Mouse (Mus musculus): ENCODE data around the gene Sp1. TPM values are rescaled to one million over a fixed set of nuclear protein-coding genes. Genes with fewer than 3 reads are reported as not detected.

Gene Sp1
- polyA plus RNA-seq, 1 experiment from 2014 or later, result 10.8 TPM

DNA sequence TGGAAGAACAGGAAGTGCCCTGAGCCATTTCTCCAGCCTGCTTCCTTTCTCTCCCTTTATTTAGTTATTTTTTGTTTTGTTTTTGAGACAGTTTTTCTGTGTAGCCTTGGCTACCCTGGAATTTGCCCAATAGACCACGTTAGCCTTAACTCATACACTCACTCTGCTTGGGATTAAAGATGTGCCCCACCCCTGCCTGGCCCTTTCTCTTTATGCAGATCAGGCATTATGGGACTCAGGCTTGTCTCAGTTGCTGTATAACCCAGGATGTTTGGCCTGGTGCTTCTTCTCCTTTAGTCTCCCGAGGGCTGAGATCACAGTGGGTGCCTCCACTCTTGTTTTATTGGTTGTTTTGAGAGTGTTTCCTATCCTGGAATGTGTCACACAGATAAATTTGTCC, 13.4 kb upstream of the Sp1 start:
- no peaks in the 10 kb centered on the region for H3K9me3 ChIP-seq (ENCODE audit: control insufficient read depth, low read length)
- 33% methylated on average over 2 of the region's 2 CpGs for WGBS
- H3K27me3 ChIP-seq (ENCODE audit: control insufficient read depth, insufficient read depth, low read depth, low read length), result no peaks in the 10 kb centered on the region
- ATAC-seq (ENCODE audit: low read depth), result no peak
- H3K4me1 ChIP-seq (replicated peaks; ENCODE audit: control insufficient read depth, insufficient read depth, low read length), result peaks cover 13% of the 10 kb centered on the region
- H3K36me3 ChIP-seq (ENCODE audit: control insufficient read depth, insufficient read depth, low read length), result no peaks in the 10 kb centered on the region
- no peak overlapping the region for H3K9ac ChIP-seq (ENCODE audit: low read length)
- no peak overlapping the region for H3K4me3 ChIP-seq (ENCODE audit: low read length)
- no peak overlapping the region for H3K4me2 ChIP-seq (ENCODE audit: low read depth, low read length)
- H3K27ac ChIP-seq (ENCODE audit: low read length), result no peak overlapping the region

DNA sequence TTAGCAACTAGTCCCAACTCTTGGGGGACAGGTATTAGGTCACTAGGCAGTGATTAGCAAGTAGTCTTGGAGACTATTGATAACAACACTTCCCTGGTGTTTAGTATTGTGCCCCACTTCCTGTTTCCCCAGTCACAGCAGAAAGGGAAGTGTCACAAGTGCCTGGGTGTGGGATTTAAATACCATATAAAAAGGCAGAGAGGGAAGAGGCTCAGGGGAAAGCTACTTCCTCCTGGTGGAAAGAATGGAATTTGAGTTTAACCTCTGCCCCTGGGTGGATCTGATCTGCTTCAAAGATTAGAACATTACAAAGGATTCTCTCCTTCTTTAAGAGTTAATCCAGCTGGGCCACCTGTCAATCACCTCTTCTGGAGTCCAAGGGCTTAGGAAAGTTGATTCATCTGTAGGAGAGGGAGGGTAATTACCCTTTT, 12.3 kb upstream of the Sp1 start:
- Histone ChIP-seq H3K4me2 (ENCODE audit: low read depth, low read length) (no peak overlapping the region), H3K9ac (ENCODE audit: low read length) (no peak overlapping the region), H3K27ac (ENCODE audit: low read length) (peak overlapping the region; percentile 77), H3K4me3 (ENCODE audit: low read length) (no peak overlapping the region), H3K27me3 (ENCODE audit: control insufficient read depth, insufficient read depth, low read depth, low read length) (no peaks in the 10 kb centered on the region), H3K36me3 (ENCODE audit: control insufficient read depth, insufficient read depth, low read length) (no peaks in the 10 kb centered on the region), H3K9me3 (ENCODE audit: control insufficient read depth, low read length) (no peaks in the 10 kb centered on the region), H3K4me1 (replicated peaks; ENCODE audit: control insufficient read depth, insufficient read depth, low read length) (peaks cover 14% of the 10 kb centered on the region)
- ATAC-seq (ENCODE audit: low read depth), result no peak

DNA sequence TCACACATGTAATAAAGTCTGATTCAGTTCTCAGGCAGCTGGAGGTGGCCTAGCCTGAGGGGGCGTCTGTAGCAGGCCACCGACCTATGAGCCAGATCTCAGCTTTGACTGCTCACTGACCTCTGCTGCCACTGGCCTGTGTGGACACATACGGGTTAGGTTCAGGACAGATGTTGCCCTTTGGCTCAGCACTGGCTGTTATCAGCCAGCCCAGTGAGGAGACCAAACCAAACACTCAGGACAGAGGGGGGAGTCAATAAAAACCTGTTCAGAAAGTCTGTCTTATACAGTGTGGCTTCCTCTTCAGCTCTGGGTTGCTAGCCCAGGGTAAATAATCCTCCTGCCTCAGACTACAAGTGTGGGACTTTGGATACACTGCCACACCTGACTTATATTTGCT, 10.9 kb upstream of the Sp1 start:
- no peak overlapping the region; the same call in 1 of the 2 replicates for H3K9ac ChIP-seq (ENCODE audit: low read length)
- peak; percentile 44 for ATAC-seq (ENCODE audit: low read depth)
- 17% methylated on average over 3 of the region's 3 CpGs for WGBS
- no peaks in the 10 kb centered on the region for H3K9me3 ChIP-seq (ENCODE audit: control insufficient read depth, low read length)
- no peaks in the 10 kb centered on the region for H3K36me3 ChIP-seq (ENCODE audit: control insufficient read depth, insufficient read depth, low read length)
- peaks cover 17% of the 10 kb centered on the region for H3K4me1 ChIP-seq (replicated peaks; ENCODE audit: control insufficient read depth, insufficient read depth, low read length)
- H3K27me3 ChIP-seq (ENCODE audit: control insufficient read depth, insufficient read depth, low read depth, low read length), result no peaks in the 10 kb centered on the region
- no peak overlapping the region for H3K4me3 ChIP-seq (ENCODE audit: low read length)
- no peak overlapping the region for H3K4me2 ChIP-seq (ENCODE audit: low read depth, low read length)
- H3K27ac ChIP-seq (ENCODE audit: low read length), result peak overlapping the region; percentile 87

DNA sequence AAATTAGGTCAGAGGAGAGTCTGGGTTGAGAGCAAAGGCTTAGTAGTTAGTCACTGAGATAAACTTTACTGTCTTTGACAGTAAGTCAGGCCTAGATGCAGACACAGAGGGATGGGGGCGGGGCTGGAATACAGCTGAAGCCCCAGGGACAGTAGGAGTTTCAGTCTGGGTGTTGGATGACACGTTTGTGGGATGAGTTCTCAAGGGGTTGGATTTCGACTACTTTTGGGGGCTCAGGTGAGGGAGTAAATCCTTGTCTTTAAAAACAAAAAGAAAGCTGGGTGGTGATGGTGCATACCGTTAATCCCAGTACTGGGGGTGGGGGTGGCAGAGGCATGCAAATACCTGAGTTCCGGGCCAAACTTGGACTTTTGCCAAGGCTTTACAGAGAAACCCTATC, 7.3 kb upstream of the Sp1 start:
- H3K9ac ChIP-seq (ENCODE audit: low read length), result no peak overlapping the region; the same call in 1 of the 2 replicates
- WGBS, result 21% methylated on average over 5 of the region's 5 CpGs
- no peaks in the 10 kb centered on the region for H3K9me3 ChIP-seq (ENCODE audit: control insufficient read depth, low read length)
- peaks cover 19% of the 10 kb centered on the region for H3K4me1 ChIP-seq (replicated peaks; ENCODE audit: control insufficient read depth, insufficient read depth, low read length)
- ATAC-seq (ENCODE audit: low read depth), result no peak
- H3K4me2 ChIP-seq (ENCODE audit: low read depth, low read length), result peak overlapping the region; percentile 65
- peak overlapping the region; percentile 52 for H3K4me3 ChIP-seq (ENCODE audit: low read length)
- H3K27me3 ChIP-seq (ENCODE audit: control insufficient read depth, insufficient read depth, low read depth, low read length), result no peaks in the 10 kb centered on the region
- no peaks in the 10 kb centered on the region for H3K36me3 ChIP-seq (ENCODE audit: control insufficient read depth, insufficient read depth, low read length)
- H3K27ac ChIP-seq (ENCODE audit: low read length), result peak overlapping the region; percentile 98

DNA sequence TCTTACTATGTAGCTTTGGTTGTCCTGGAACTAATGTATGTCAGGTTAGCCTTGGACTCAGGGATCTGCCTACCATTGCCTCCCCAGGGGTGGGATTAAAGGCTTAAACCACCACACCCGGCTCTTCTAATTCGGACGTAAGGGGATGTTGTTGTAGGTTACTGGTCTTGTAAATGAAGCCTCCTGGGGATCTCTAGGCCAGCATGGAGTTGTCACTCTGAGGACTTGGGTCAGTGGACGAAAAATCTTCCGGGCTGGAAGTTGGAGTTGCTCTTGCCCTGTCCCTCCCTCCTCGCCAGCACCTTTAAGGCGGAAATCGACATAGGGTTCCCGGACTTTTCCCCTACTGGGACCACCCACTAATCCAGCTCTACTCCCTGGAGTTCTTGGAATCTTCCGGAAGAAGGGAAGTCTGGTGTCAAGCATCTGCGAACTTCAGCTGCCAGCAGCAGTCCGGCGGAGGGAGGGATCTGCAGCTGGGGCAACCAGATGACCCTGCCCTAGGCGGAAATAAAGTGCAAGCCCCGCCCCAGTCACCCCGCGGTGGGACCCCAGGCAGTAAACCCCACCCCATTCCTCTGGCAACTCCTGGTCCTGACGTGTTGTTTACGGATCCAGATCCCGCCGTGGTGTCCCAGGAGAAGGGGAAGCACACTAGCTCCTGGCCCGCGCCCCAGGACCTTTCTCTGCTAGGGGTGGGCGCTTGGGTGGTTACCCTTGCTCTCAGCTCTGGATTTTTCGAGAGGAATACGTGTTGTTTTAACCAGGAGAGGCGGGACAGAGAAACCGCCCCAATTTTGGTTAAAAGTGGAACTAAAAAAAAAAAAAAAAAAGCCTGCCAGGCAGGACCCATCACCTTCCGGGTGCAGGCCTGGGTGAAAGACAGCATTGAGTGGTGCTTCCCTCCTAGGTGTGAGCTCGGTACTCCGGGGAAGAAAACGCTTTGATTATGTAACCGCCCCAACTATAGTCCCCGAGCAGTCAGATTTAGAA, 6.4 kb upstream of the Sp1 start:
- 2% methylated on average over 34 of the region's 34 CpGs for WGBS
- H3K9me3 ChIP-seq (ENCODE audit: control insufficient read depth, low read length), result no peaks in the 10 kb centered on the region
- H3K9ac ChIP-seq (ENCODE audit: low read length), result peak overlapping the region; percentile 73
- H3K27me3 ChIP-seq (ENCODE audit: control insufficient read depth, insufficient read depth, low read depth, low read length), result no peaks in the 10 kb centered on the region
- H3K4me2 ChIP-seq (ENCODE audit: low read depth, low read length), result peak overlapping the region; percentile 65
- peak overlapping the region; percentile 52 for H3K4me3 ChIP-seq (ENCODE audit: low read length)
- H3K27ac ChIP-seq (ENCODE audit: low read length), result peak overlapping the region; percentile 98
- peaks cover 14% of the 10 kb centered on the region for H3K4me1 ChIP-seq (replicated peaks; ENCODE audit: control insufficient read depth, insufficient read depth, low read length)
- ATAC-seq (ENCODE audit: low read depth), result peak; percentile 95
- H3K36me3 ChIP-seq (ENCODE audit: control insufficient read depth, insufficient read depth, low read length), result no peaks in the 10 kb centered on the region

DNA sequence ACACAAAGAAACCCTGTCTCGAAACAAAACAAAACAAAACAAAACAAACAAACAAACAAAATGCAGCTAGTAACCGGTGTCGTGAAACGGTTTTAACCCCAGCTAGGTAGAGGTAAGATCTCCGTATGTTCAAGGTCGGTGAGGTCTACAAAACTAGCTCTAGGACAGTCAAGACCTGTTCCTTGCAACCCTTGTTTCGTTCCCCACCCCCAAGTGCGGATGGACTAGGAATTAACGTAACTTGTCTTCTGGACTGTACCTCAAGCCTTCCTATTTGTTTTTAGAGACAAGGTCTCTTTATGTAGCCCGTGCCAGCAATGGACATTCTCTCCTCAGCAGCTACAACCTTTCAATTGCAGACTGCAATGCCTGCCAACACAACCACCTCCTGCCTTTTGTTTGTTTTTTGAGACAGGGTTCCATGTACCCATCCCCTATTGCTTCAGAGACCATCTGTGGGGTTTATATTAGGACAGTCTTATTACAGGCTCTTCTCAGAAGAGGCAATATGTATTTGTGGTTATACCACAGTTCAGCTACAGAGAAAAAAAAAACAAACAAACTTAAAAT, 5.4 kb upstream of the Sp1 start:
- Histone ChIP-seq H3K27ac (ENCODE audit: low read length) (peak overlapping the region; percentile 98), H3K9ac (ENCODE audit: low read length) (no peak overlapping the region), H3K4me3 (ENCODE audit: low read length) (no peak overlapping the region; the same call in 1 of the 2 replicates), H3K36me3 (ENCODE audit: control insufficient read depth, insufficient read depth, low read length) (no peaks in the 10 kb centered on the region), H3K27me3 (ENCODE audit: control insufficient read depth, insufficient read depth, low read depth, low read length) (no peaks in the 10 kb centered on the region), H3K9me3 (ENCODE audit: control insufficient read depth, low read length) (no peaks in the 10 kb centered on the region), H3K4me2 (ENCODE audit: low read depth, low read length) (peak overlapping the region; percentile 65; the same call in 1 of the 2 replicates), H3K4me1 (replicated peaks; ENCODE audit: control insufficient read depth, insufficient read depth, low read length) (peaks cover 13% of the 10 kb centered on the region; the same call in 1 of the 2 replicates)
- WGBS, result 75% methylated on average over 10 of the region's 10 CpGs
- ATAC-seq (ENCODE audit: low read depth), result no peak

DNA sequence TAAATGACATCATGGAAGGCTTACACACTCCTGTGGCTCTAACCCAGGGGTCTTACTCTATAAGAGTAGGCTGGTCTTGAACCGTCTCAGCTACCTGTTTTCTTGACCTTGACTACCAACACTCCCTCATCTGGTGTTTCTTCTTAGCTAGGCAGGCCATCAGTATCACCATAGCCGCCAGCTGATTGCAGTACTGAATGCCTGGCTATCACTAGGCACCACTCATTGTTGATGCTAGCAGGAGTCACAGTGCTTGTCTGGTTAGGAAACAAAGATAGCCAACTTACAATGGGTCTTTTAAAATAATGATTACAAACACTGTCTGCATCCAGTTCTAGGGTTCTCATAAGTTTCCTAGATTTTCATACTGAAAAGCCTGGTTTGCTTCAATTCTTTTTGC, 4.7 kb upstream of the Sp1 start:
- Histone ChIP-seq H3K27ac (ENCODE audit: low read length) (no peak overlapping the region), H3K27me3 (ENCODE audit: control insufficient read depth, insufficient read depth, low read depth, low read length) (no peaks in the 10 kb centered on the region), H3K4me3 (ENCODE audit: low read length) (no peak overlapping the region), H3K4me1 (replicated peaks; ENCODE audit: control insufficient read depth, insufficient read depth, low read length) (peaks cover 13% of the 10 kb centered on the region; the same call in 1 of the 2 replicates), H3K36me3 (ENCODE audit: control insufficient read depth, insufficient read depth, low read length) (no peaks in the 10 kb centered on the region), H3K9me3 (ENCODE audit: control insufficient read depth, low read length) (no peaks in the 10 kb centered on the region), H3K4me2 (ENCODE audit: low read depth, low read length) (no peak overlapping the region), H3K9ac (ENCODE audit: low read length) (no peak overlapping the region)
- WGBS, result 77% methylated on average over 2 of the region's 2 CpGs
- ATAC-seq (ENCODE audit: low read depth), result no peak

DNA sequence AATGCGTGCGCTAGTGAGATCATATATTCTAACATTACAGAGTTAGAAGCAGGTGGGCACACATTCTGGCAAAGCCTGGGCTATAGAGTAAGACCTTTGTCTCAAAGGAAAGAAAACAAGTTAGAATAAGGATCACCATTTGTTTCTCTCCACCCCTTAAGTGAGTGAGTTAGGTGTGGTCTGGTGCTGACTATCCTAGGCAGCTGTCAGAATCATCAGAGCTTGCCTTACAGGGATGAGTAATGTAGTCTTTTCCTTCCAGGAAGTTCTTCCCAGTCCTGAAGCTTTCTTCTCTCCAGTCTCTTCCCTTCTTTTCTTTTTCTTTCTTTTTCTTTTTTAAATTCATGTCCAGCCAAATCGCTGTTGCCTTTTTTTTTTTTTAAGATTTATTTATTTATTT, 3.7 kb upstream of the Sp1 start:
- no peak for ATAC-seq (ENCODE audit: low read depth)
- WGBS, result 96% methylated on average over 3 of the region's 3 CpGs

More for the DNA sequence above, 3.7 kb upstream of the Sp1 start:
- Histone ChIP-seq H3K27me3 (ENCODE audit: control insufficient read depth, insufficient read depth, low read depth, low read length) (no peaks in the 10 kb centered on the region), H3K4me3 (ENCODE audit: low read length) (no peak overlapping the region), H3K9me3 (ENCODE audit: control insufficient read depth, low read length) (no peaks in the 10 kb centered on the region), H3K4me2 (ENCODE audit: low read depth, low read length) (no peak overlapping the region), H3K9ac (ENCODE audit: low read length) (no peak overlapping the region), H3K4me1 (replicated peaks; ENCODE audit: control insufficient read depth, insufficient read depth, low read length) (peaks cover 16% of the 10 kb centered on the region; the same call in 1 of the 2 replicates), H3K36me3 (ENCODE audit: control insufficient read depth, insufficient read depth, low read length) (no peaks in the 10 kb centered on the region), H3K27ac (ENCODE audit: low read length) (no peak overlapping the region)
